Mouse (Mus musculus) kidney, adult 11 months (tissue): ENCODE results near the gene Agap1.

ENCODE experiments used
- DNase-seq: peaks from one replicate; pipeline ENCODE4 v3.0.0; 2022

Gene Agap1

GRCm38 (mm10) chr1:89786793-89787192 lies 332.2 kb downstream of the Agap1 start:
- DNase-seq, result no peak

DNA sequence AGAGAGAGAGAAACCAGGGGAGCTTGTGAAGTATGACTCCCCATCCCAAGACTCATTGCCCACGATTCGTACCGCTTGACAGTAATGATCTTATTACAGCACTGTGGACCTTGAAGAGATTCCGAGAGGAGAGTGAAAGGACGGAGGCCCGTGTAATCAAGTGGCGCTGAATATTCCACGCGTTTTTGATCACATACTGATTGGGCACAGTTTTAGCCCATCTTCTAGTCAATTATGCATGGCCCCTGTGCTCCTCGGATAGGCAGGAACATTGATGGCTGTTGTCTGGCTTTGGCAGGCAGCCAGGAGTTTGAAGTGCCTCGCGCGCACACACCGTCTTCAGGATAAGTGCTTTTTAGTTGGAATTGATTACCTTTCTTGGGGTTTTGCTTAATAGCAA lies 344.1 kb downstream of the Agap1 start:
- no peak for DNase-seq

DNA sequence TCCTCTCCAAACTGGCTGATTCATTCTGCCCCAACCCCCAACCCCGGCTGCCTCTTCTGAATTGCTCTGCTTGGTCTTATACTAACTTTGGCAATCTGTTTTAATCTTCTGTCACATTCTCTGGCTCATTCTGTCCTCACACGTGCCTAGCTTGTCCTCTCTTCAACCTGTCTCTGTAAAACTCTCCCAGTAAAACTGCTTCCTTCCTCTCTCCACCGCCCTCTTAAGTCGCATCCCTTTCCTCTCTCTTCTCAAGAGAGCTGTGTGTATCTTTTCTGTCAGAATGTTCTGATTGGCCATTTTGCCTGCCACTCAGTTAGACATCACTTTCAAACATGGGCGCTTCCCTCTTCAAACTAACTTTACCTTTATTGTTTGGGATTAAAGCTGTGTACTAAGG lies 346.9 kb downstream of the Agap1 start:
- no peak for DNase-seq

GRCm38 (mm10) chr1:89804981-89805380 lies 350.4 kb downstream of the Agap1 start:
- DNase-seq, result no peak

DNA sequence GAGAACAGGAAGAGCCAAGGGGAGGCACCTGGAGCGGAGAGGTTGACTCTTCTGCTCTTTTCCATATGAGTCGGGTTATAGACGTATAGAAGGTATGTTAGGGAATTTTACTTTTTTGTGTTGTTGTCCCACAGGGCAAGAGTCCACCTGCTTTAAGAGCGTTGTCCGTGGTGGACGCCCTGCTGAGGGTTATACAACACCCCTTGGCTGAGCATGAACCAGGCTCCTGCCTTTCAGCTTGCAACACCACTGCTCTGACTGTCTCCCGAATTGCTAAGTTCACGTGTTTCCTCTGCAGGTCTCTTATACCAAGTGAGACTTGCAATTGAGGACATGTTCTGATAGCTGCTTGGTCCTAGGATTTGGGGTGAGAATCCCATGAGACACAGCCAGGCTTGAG lies 358.2 kb downstream of the Agap1 start:
- DNase-seq, result peak; percentile 36

DNA sequence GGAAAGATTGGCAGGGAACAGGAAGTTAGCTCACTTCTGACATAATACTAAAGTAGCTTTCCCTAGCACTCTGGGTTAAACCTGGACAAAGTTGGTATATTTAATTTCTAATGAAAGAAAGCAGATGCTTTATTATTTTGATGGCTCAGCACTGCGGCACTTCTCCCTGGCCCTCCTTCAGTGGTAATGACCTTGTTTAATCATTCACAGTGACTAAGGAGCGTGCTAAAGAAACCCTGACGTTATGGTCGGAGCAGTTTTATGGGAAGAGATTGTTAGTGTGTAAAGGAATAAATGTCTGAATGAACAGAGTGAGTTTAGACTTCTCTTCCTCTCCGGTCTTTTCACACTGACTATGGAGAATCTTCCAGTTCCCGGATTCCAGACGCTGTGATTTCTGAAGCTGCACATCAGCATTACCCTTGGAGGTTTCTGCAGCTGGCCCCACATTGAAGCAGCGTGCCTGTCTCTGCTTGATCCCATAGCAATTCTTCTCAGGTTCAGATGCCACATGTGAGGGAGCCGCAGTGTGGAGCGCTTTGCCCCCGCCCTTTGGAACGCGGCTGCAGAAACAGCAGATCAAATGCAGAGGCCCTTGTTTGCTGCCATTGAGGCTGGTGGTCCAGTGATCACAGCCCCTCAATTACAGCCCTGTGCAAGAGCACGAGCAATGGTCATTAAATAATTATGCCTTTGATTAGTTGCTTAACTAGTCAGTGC lies 362.0 kb downstream of the Agap1 start:
- DNase-seq, result peak; percentile 39

DNA sequence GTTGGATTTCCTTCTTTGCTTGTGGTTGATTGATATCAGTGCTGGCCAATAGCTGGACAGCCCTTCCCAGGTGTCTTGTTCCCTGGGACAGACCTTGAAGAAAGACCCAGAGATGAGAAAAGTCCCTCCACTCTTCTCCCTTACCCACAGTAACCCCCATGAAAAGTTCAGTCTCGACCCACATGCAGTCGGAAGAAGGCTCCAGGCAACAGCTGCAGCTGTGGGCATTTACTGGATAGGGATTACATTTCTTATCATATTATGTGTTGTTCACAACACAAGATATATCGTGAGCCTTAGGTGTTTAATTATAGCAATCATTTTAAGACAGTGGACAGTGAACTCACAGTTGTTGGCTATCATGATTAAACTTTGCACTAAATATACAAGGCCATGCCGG lies 367.2 kb downstream of the Agap1 start:
- no peak for DNase-seq

DNA sequence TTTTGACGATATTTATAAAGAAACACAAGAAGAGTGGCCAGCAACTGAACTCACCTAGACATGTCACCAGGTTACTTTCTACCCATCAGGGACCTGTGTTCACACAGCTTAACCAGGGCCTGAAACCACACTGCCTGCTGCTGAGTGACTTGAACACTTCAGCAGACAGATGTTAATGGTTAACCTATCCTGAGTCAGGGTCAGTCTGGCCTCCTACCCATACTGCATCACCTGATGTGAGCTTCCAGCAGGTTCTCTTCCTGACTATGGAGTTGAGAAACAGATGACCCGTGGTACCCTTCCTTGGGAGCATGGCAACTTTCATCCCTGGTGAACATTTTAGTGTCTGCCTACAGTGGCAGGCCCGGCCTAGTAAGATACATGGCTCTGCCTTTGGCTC lies 367.8 kb downstream of the Agap1 start:
- DNase-seq, result peak; percentile 88

GRCm38 (mm10) chr1:89823036-89823435 lies 368.4 kb downstream of the Agap1 start:
- DNase-seq, result peak; percentile 30

GRCm38 (mm10) chr1:89827051-89827450 lies 372.4 kb downstream of the Agap1 start:
- DNase-seq, result peak; percentile 30

DNA sequence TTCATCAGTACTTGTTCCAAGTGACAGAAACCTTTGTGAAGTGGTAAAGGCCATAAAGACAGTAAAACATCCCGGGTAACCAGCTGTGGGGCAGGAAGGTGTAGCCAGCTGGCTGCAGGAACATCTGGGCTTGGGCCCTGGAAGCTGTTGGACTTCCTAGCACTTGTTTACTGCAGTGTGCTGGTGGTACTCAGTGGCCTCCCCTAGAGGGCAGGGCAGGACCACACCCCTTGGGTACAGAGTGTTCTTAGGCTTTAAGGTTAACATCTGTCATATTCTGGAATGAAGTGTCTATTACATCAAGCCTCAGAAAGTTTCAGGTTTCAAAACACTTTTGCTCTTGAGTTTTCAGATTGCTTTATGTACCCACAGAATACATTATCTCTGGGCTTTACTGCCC lies 376.5 kb downstream of the Agap1 start:
- DNase-seq, result no peak

DNA sequence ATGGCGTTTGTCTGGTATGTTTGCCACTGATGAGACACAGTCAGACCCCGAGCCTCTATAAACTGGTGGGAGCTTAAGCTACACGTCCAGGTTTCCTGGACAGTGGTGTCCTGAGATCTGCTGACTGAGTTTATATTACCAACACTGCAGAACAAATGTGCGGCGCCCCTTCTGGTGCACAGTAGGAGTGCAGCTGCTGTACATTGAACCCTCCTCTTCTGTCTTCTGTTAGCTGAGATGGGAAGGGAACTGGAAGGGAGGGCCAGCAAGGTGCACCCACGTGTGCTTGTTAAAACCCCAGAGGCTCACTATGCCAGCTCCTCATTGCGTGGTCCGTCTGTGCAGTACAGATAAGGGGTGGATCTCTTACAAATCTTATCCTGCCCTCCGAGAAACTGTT lies 389.5 kb downstream of the Agap1 start:
- DNase-seq, result no peak

DNA sequence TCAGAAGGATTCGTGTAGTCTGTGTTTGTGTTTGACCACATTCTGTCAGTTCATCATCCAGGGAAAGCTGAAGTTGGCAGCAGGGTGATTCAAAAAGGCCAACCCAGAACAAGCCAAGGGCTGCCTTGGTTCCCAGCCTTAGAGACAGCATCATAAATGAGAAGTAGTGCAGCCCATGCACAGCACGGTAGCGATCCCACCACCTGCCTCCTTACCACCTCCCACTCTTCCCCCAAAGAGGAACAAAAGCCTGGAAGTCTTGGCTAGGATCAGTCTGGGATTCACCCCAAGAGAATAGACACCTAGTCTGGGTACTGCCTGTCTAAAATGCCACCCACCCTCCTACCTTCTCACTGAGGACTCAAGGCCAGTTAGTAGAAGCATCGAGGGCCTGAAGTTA lies 390.9 kb downstream of the Agap1 start:
- no peak for DNase-seq

DNA sequence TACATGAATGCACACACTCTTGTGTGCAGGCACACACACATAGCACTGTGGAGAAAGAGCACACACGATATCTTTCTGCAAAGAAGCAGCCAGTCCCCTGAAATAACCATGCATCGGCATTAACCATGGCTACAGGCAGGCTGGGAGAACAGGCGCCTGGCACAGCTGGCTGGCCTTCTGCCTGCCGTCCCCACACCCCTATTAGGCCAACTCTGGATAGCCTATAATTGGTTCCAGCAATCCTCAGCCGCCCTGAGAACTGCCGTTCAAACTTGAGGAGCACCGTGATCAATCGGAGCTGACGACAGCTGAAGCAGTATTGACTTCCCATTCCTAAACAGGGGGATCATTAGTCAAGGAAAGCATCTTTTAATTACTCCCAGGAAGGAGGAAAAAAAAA lies 391.5 kb downstream of the Agap1 start:
- no peak for DNase-seq

- DNase-seq, result no peak
Measured at GRCm38 (mm10) chr1:89848356-89849039, 393.9 kb downstream of the Agap1 start.

DNA sequence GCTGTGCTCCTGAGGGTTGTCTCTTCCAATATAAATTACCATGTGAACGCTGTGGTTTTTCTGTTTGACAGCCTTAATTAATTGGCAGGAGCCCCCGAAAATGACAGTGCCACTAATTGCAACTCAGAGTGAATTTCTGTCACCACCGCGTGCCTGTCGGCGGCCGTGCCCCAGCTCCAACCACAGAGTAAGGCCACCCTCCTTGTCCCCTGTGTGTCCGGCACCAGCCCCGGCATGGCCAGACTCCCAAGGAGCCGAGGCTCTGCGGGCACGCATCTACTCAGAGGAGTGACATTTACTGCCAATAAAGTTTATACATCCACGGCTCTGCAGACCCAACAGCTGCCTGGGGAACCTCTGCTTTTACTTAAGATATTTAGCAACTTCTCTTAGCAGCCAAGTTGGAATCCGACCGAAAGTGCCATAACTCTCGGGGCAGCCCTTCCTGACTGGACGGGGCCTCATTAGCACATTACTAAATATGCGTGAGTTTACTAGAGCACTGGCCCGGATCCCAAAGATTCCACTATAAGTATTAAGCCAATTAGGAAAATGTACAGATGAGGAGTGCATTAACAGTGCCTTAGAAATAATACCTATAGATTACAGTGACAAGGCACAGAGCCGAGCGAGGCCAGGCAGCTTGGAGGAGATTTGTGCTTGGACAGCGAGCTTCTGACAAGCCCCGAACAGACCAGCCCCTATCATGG lies 394.7 kb downstream of the Agap1 start:
- no peak for DNase-seq

GRCm38 (mm10) chr1:89849861-89850230 lies 395.2 kb downstream of the Agap1 start:
- DNase-seq, result no peak

DNA sequence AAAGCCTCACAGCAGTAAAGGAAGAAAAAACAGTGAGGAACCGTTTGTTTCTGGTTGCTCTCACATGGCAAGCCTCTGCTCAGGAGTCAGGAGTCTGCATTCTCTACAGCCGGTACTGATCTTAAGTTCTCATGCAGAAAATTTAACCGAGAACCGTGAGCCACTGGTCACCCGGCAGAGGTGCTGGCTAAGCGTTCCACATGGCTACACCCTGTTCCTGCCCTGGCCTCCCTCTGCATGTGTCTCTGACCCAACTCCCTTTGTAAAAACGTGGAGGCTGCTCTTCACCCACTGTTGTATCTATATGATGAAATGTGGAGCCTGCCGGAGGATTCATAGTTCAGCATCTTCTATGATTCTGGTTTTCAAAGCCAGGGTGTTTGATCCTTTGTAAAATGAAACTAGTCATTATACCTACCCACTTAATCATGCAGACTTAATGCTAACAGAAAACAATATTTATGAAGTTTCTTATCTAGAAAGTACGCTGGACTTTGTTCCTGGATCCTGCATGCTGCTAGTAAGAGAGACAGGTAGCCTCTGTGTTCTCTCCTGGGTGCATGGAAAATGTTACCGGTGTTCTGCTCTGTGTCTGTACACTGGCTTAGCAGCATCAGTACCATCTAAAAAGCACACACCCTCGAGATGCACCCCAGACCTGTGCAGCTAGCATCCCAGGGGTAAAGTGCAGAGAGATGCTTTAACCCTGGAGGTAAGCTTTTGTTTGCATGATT lies 396.2 kb downstream of the Agap1 start:
- DNase-seq, result peak; percentile 26

DNA sequence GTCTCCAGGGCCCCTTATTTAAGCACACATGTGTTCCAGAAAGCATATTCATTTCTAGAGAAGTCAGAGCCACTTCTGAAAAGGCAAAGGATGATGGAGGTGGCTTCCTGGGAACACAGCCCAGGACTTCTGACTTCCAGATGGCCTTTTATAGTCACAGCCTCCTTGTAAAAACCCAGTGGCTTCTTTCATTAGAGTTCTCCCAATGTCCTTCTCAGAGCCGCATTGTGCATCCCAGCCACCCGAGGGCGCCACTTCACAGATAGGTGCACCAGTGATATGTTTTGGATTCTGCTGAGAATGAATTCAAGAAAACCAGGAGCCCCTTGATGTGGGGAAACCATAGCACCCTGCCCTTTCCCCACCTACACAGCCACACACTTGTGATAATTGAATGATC lies 404.6 kb downstream of the Agap1 start:
- DNase-seq, result peak; percentile 32

DNA sequence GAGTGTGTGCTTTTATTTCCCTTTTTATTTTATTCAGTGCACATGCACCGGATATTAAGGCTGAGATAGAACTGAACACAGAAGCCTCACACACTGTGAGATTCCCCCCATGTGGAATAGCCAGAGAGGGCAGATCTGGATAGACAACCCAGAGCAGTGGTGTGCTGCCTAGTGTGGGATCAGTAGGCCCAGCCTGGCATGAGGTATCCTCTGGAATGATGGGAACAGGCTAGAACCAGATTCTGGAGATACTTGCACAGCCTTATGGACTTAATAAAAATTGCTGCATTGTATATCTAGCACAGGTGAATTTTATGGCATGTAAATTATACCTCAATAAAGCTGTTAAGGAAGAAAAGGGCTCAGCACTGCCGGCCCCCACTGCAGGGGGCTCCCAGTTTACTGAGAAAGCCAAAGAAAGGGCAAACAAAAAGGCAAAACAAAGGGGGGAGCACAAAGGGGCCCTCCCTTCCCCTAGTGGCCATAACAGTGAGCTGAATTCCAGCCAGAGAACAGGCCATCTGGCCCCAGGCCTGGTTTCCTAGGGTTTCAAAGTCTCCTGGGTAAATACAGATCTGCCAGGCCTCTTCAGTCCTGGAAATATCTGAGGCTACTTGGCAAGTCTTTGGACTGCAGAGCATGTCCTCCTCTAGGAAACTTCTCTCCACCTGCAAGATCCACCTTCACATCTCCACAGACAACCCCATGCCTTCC lies 405.6 kb downstream of the Agap1 start:
- DNase-seq, result no peak

DNA sequence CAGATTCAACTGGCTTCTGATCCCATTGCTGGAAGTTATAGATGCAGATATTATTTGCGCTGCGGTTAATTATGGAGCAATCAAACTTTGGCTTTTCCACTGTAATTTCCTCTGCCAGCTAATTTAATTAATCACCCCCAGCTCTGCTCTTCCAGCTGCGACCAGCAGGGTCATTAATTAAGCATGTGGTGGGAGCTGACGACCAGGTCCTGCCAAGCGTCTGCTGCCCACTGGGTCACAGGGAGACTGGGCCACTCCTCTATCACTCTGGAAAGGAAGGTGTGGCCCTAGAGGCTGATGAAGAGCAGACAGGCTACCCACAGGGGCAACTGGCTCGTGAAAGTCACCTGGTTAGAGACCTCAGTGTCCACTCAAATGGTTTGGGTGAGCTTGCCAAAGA lies 411.2 kb downstream of the Agap1 start:
- DNase-seq, result no peak

DNA sequence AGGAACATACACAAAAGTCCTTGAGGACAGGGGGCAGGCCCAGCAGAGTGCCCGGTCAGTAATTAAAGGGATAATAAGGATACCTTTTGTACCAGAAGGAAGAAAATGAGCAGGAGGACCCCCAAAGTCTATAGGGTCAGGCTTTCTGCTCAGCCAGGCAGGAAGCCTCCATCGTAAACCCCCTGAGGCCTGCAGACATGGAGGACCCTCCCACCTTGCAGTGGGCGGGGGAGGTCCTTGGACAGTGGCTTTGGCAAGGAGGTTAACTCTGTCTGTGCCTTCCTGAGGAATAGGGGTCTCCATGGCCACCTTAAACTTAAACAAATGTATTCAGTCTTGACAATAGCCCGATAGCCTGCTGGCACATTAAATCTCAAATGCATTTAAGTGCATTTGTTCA lies 413.2 kb downstream of the Agap1 start:
- no peak for DNase-seq
